Mouse (Mus musculus): ENCODE measurements around the gene Prep.
"Not testable (repeated sequence)": the region's sequence is repeated elsewhere in the genome, so short reads cannot be mapped to it uniquely, and the experiment has no call there.

Gene Prep

DNA sequence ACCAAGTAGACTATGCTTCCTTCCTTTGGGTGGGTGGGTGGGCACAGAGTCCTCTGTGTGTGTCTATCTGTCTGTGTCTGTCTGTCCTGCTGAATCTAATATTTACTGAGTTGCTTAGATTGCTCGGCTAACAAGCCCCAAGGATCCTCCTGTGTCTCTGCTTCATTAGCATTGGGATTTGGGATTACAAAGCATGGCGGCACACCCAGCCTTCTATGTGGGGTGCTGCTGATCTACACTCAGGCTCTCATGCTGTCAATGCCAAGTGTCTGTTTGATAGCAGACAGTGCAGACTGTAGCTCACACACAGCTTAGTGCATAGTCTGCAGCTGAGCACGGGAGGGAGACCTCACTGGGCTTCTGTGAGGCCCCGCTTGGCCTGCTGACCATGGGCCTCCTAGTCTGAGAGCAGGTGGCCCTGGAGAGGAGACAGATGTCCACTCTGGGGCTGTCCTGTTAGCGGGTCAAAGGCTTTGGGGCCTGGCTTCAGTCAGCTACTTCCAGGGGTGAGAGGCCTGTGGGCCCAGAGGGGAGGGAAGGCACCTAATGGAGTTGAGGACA is 8.6 kb downstream of the Prep start:
- no peak for DNase-seq (ENCODE audit: low spot score in 2 of 2)

- no peak for DNase-seq (ENCODE audit: low spot score in 2 of 2)
Observed at GRCm38 (mm10) chr10:45076585-45076984, 9.6 kb downstream of the Prep start.

DNA sequence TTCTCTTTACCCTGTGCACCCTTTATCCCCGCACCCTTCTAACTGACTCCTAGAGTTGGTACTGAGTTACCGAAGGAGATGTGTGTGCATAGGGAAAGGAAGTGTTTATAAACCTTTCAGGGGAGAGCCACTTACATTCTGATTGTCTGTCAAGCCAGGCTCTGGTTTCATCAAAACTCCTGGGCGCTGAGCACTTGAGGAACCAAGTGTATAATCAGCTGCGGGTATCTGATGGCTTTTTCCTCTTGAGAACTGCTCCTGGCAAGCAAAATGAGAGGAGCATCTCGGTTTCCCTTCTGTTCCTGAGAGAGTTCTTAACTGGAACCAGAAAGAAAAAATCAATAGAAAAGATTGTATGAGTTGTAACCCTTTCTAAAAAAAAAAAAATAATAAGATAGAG is 10.3 kb downstream of the Prep start:
- DNase-seq (ENCODE audit: low spot score in 2 of 2) = no peak

GRCm38 (mm10) chr10:45079756-45080155 is 12.8 kb downstream of the Prep start:
- no peak for DNase-seq (ENCODE audit: low spot score in 2 of 2)

- no peak for DNase-seq (ENCODE audit: low spot score in 2 of 2)
Observed at GRCm38 (mm10) chr10:45080490-45080889, 13.5 kb downstream of the Prep start.

- DNase-seq (ENCODE audit: low spot score in 2 of 2) = no peak
Observed at GRCm38 (mm10) chr10:45082730-45083129, 15.7 kb downstream of the Prep start.

- not testable (repeated sequence) for DNase-seq (ENCODE audit: low spot score in 2 of 2)
Observed at GRCm38 (mm10) chr10:45084002-45084401, 17.0 kb downstream of the Prep start.

- no peak for DNase-seq (ENCODE audit: low spot score in 2 of 2)
Observed at GRCm38 (mm10) chr10:45084471-45084870, 17.5 kb downstream of the Prep start.

DNA sequence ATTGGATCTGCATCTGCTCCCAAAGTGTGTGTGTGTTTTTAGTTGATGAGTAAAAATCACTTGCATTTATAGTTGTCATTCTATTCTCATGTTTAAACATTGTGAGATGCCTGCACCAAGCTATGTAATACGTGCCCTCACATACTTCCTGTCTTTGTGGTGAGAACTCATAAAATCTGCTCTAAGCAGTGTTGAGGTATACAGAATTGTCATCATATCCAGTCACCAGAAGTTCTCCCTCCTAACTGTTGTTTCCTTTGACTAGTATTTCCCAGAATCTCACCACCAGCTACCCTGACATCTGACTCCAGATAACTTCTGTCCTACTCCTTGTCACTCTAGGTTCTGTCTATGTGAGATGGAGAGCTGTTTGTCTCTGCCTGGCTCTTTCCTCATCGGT is 18.3 kb downstream of the Prep start:
- DNase-seq (ENCODE audit: low spot score in 2 of 2) = no peak

DNA sequence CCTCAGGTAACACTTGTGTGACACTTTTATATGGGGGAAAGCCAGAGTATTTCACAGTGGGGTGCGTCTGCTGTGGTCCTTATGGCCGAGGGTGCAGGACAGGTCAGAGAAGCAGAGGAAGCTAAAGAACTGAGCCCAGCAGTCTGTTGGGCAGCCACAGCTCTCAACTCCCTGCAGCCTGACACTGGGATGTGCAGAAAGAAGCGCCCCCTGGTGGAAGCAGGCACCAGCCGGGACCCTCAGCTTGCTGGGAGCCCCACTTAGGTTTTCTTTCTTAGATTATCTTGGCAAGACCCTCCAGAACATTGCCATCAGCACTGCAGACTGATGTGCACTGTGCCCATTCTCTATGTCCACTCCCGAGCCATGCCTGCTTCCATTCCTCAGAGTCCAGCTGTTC is 19.6 kb downstream of the Prep start:
- no peak for DNase-seq (ENCODE audit: low spot score in 2 of 2)

DNA sequence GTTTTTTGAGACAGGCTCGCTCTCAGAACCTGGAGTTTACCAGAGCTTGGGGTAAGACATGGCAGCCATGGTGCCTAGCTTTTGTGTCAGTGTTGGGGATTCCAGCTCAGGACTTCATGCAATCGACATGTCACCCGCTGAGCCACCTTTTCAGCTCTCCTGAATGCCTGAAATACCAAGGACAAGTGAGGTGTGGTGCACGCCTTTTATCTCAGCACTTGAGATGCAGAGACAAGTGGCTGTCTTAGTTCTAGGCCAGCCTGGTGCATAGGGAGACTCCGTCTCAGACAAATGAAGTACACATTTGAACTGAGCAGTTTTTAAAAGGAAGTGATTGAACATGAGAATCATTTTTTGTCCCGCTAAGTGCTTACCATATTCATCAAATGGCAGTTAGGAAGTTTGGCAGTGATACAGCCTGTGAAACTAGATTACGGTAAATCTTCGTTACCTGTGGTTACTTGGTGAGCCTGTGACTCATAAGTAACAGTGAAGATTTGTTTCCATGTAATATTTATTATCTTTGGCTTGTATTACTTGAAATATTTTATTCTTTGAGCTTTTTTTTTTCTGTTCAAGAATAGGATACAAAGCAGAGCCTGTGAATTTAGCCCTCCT is 24.6 kb downstream of the Prep start:
- no peak for DNase-seq (ENCODE audit: low spot score in 2 of 2)

- DNase-seq (ENCODE audit: low spot score in 2 of 2) = no peak
Observed at GRCm38 (mm10) chr10:45092080-45093056, 25.4 kb downstream of the Prep start.

- no peak for DNase-seq (ENCODE audit: low spot score in 2 of 2)
Observed at GRCm38 (mm10) chr10:45098751-45099150, 31.7 kb downstream of the Prep start.

DNA sequence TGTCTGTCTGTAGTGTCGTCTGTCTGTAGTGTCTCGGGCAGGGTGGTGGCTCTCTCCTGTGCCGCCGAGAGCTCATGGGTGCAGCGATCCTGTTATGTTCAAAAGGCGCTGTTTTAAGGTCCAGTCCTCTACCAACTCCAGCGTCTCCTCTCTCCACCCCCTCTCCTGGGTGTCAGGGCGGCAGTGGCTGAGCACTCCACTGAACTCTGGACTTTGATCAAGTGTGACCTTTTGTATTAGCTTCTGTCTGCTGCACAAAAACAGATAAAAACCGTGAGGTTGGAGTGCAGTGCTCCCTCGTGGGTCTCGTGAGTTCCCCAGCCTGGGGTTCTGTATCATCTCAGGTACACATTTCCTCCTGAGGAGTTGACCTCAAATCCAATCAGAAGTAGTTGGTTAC is 33.5 kb downstream of the Prep start:
- DNase-seq (ENCODE audit: low spot score in 2 of 2) = no peak

- DNase-seq (ENCODE audit: low spot score in 2 of 2) = no peak
Observed at GRCm38 (mm10) chr10:45103184-45103583, 36.2 kb downstream of the Prep start.

GRCm38 (mm10) chr10:45104098-45104497 is 37.1 kb downstream of the Prep start:
- DNase-seq (ENCODE audit: low spot score in 2 of 2) = no peak

DNA sequence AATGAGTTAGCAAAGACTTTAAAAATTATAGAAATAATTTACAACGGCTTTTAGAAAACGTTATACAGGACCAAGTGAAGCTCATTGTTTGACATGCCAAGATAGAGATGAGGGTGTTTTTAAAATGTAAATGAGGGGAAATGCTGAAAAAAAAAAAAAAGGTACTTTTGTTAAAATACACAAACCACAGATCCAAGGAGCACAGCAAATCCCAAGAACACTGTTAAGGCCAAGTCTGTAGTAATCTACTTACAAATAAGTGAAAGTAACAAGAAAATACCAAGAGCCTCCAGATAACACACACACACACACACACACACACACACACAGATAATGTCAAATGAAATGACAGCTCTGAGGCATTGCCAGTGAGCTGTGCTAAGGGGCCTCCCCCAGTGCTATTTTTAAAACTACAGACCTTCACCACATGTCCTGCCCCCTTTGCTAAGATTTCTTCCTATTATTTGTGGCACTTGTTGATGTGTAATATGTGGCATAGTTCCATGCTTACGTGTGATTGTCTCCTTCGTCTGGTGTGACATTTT is 37.6 kb downstream of the Prep start:
- no peak for DNase-seq (ENCODE audit: low spot score in 2 of 2)

- DNase-seq (ENCODE audit: low spot score in 2 of 2) = no peak
Observed at GRCm38 (mm10) chr10:45106541-45106940, 39.5 kb downstream of the Prep start.

DNA sequence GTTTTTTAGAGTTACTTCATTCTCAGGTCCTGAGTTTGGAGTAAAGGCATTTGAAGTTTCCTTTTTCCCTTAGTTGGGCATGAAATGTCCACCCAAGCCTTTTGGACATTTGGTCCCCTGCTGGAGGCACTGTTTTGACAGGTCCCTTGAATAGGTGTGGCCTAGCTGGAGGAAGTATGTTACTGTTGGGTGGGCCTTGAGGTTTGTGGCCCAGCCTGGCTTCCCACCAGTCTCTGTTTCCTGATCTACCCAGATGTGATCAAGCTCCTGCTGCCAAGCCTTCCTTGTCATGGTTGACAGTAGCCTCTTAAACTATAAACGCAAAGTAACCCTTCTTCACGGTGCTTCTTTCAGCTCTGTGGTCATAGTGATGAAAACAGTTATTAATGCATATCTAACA is 40.3 kb downstream of the Prep start:
- DNase-seq (ENCODE audit: low spot score in 2 of 2) = no peak

- DNase-seq (ENCODE audit: low spot score in 2 of 2) = no peak
Observed at GRCm38 (mm10) chr10:45109041-45109440, 42.0 kb downstream of the Prep start.

GRCm38 (mm10) chr10:45109974-45110373 is 43.0 kb downstream of the Prep start:
- DNase-seq (ENCODE audit: low spot score in 2 of 2) = no peak

DNA sequence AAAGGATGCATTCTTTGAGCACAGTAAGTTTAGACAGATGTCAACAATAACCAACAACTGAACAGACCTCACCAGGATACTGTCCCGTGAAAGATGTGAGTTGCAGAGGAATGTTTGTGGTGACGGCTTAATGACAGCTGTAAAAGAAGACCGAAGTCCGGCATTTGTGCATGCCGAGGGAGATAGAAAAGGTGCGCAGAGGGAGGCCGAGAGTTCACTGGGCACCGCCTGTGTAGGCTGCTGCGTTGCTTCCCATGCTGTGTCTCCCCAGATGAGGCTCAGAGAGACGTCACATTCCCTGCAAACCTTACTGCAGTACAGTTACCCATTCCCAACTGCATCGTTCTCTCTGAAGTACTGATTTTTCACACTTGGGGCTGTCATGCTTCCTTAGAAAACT is 45.9 kb downstream of the Prep start:
- DNase-seq (ENCODE audit: low spot score in 2 of 2) = no peak

DNA sequence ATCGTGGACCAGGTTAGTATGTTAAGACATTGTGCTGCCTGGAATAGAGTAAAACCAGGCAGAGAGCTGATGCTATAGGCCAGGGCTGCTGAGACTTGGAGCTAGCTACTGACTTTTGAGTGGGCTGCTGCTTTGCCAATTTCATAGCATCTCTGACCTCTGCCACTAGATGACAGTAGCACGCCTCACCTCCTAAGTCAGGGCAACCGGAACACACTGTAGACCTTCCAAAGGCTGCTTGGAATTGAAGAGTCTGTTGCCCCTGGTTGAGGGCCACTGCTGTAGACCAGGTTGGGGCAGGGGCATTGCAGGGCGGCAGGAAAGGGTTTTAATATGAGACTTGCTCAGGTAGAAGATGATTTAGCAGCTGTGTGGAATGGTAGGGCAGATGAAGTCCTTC is 47.5 kb downstream of the Prep start:
- no peak for DNase-seq (ENCODE audit: low spot score in 2 of 2)

Data from urinary bladder, postnatal 4 days (tissue).